Mouse (Mus musculus) cerebellum, adult 2 months (tissue): Measurements from ENCODE around the gene Rmdn3. TPM values are rescaled to one million over a fixed set of nuclear protein-coding genes. Genes with fewer than 3 reads are reported as not detected.

Experiments used
- DNase-seq, 2 experiments: peaks; one replicate each; pipeline ENCODE4 v3.0.0; 2021
- H3K27ac ChIP-seq: fragments of 200-500 bp; 2 replicates; pipeline ENCODE4 v1.5.1; 2012; ENCODE audit warnings: low read length, control low read depth, inconsistent platforms; ENCODE audit not compliant: insufficient read depth
- H3K27me3 ChIP-seq: fragments of 200-500 bp; 2 replicates; pipeline ENCODE4 v1.6.1; 2012; ENCODE audit warnings: inconsistent platforms, mild to moderate bottlenecking, low read length, moderate library complexity; ENCODE audit not compliant: control insufficient read depth, insufficient read depth
- H3K4me1 ChIP-seq: fragments of 200-500 bp; 2 replicates; pipeline ENCODE4 v1.6.1; 2011; ENCODE audit warnings: low read length; ENCODE audit not compliant: control insufficient read depth, insufficient read depth
- H3K4me3 ChIP-seq: fragments of 200-500 bp; replicated peaks from 2 replicates; pipeline ENCODE3; 2011; ENCODE audit warnings: mild to moderate bottlenecking, low read depth, low read length, control low read depth; ENCODE audit not compliant: insufficient read depth
- CTCF ChIP-seq: fragments of 200-500 bp; IDR thresholded peaks from 2 replicates; pipeline ENCODE4 v1.5.1; 2011; ENCODE audit warnings: low read depth, mild to moderate bottlenecking, control low read depth, low read length, moderate library complexity, borderline replicate concordance; ENCODE audit not compliant: insufficient read depth
- POLR2A ChIP-seq: fragments of 200-500 bp; IDR thresholded peaks from 2 replicates; pipeline ENCODE4 v1.6.1; 2011; ENCODE audit warnings: low read length, control low read depth, borderline replicate concordance; ENCODE audit not compliant: insufficient read depth
- WGBS: fragments of 180-500 bp; shearing (Covaris S2); methylation state at CpG from one replicate; pipeline ENCODE4 v1.1.7; 2018; 5-methylcytosine and 5-hydroxymethylcytosine counted together
- polyA plus RNA-seq: library from polyadenylated mRNA; depleted of rRNA; stranded (reverse); fragments of >200 nt; gene quantifications from 2 replicates; pipeline ENCODE4 v1.2.3, GENCODE M21; 2012

Rmdn3 gene
- polyA plus RNA-seq, 1 experiment: 95.0 TPM

DNA sequence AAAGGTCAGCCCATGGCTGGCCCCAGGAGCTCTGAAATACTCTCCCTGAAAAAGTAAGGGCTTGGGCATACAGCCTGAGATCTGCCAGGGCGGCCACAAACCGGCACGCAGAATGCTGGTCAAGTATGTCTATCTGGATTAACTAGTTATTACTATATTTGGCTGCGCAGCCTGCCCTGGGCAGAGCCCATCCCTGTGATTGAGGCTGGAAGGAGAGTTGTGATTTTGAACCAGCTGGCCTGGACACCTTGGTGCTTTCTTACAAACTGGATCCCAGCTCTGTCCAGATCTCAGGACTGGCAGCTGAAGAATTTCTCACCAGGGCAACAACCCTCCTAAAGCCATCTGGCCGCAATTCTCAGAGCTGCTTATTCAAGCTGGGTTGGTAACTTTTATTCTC is 37.3 kb upstream of the Rmdn3 start:
- TF ChIP-seq CTCF (no peak), POLR2A (no peak)
- no peak overlapping the region for H3K4me3 ChIP-seq
- no peak overlapping the region for H3K27ac ChIP-seq
- DNase-seq: peak; percentile 30 to 38
- 30% methylated on average over 5 of the region's 5 CpGs for WGBS
- H3K4me1 ChIP-seq: peaks cover under 1% of the 10 kb centered on the region; the same call in 1 of the 2 replicates
- no peaks in the 10 kb centered on the region for H3K27me3 ChIP-seq

DNA sequence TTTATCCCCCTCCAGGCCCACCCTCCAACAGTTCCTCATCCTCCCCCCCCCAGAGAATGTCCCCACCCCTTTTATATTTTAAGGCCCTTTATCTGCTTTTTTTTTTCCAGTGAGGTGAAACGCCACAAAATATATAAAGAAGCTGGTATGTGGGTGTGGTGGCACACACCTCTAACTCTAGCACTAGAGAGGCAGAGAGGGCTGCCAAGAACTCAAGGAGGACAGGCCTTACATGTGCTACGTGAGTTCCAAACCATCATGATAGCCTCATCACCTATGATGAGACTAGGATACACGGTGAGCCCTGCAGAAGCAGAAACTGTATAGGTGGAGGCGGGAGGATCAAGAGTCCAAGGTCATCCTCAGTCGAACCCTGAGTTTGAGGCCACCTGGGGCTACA is 34.1 kb upstream of the Rmdn3 start:
- 79% methylated on average over 5 of the region's 5 CpGs for WGBS
- no peak overlapping the region for H3K4me3 ChIP-seq
- TF ChIP-seq POLR2A: no peak
- TF ChIP-seq CTCF: no peak
- no peak for DNase-seq
- H3K27me3 ChIP-seq: no peaks in the 10 kb centered on the region
- H3K27ac ChIP-seq: no peak overlapping the region
- 0 out of 2 replicates have a peak, but pooled peaks cover 2% of the 10 kb centered on the region for H3K4me1 ChIP-seq

DNA sequence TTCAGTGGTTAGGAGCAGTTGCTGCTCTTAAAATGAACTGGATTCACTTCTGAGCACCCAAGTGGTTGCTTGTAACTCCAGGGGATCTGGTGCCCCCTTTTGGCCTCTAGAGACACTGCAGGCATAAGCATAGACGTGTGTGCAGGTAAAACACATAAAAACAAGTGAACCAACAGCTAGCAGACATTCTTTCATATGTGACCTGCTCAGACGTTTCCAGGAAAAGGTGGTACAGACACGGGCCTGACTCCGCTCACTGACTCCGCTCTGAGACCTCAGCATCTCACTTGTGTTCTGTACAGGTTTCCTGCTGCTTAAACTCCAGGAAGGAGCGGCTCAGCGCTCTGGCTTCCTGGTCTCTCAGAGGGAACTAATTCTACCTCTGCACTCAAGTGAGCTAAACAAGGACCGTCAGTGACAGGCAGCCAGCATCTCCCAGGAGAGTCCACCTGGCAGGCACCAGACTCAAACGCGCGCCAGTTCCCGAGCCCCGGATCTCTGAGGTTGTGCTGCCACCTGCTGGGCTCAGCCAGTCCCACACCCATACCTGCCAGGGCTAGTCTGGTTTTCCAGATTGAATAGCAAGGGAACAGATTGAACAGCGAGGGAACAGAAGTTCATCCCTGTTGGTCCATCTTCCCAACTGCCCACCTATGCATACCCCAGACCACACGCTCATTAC is 32.3 kb upstream of the Rmdn3 start:
- no peak for TF ChIP-seq POLR2A
- peak; percentile 87 for TF ChIP-seq CTCF
- H3K4me1 ChIP-seq: 0 out of 2 replicates have a peak, but pooled peaks cover 2% of the 10 kb centered on the region
- H3K4me3 ChIP-seq: peak overlapping the region; percentile 54
- H3K27ac ChIP-seq: no peak overlapping the region
- no peaks in the 10 kb centered on the region for H3K27me3 ChIP-seq
- peak; percentile 88 to 94 for DNase-seq
- WGBS: under 1% methylated on average over 15 of the region's 15 CpGs

DNA sequence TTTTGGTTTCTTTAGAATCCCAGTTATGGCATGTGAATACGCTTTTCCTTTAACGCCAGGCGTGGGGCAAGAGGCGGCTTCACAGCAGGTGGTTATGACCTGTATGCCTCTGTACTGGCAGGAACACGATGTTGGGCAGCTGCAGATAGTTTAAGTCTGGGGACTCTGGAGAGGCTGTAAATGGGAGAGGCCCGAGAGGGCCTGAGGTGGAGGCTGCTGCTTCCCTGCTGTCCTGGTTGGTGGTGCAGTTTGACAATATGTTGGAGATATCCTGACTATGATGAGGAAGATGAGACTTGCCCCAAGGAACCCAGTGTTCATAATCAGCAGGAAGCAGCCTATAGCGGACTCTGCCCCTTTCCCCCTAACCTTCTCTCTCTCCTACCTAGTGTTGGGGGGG is 26.1 kb upstream of the Rmdn3 start:
- Histone ChIP-seq H3K4me1 (no peaks in the 10 kb centered on the region), H3K27me3 (no peaks in the 10 kb centered on the region), H3K27ac (no peak overlapping the region), H3K4me3 (no peak overlapping the region)
- WGBS: 66% methylated on average over 7 of the region's 7 CpGs
- TF ChIP-seq CTCF (no peak), POLR2A (no peak)
- DNase-seq: no peak

- no peak overlapping the region for H3K4me3 ChIP-seq
- TF ChIP-seq POLR2A: no peak
- TF ChIP-seq CTCF: no peak
- no peaks in the 10 kb centered on the region for H3K4me1 ChIP-seq
- WGBS: 92% methylated on average over 5 of the region's 5 CpGs
- H3K27me3 ChIP-seq: no peaks in the 10 kb centered on the region
- no peak overlapping the region for H3K27ac ChIP-seq
- DNase-seq: no peak
Observed at GRCm38 (mm10) chr2:119177384-119177939, 20.6 kb upstream of the Rmdn3 start.

- TF ChIP-seq CTCF (no peak), POLR2A (no peak)
- WGBS: 59% methylated on average over 3 of the region's 3 CpGs
- H3K4me1 ChIP-seq: no peaks in the 10 kb centered on the region
- H3K4me3 ChIP-seq: no peak overlapping the region
- no peaks in the 10 kb centered on the region for H3K27me3 ChIP-seq
- DNase-seq: no peak
- no peak overlapping the region for H3K27ac ChIP-seq
Observed at GRCm38 (mm10) chr2:119176761-119177160, 19.9 kb upstream of the Rmdn3 start.

GRCm38 (mm10) chr2:119175614-119176013 is 18.8 kb upstream of the Rmdn3 start:
- H3K27me3 ChIP-seq: no peaks in the 10 kb centered on the region
- no peaks in the 10 kb centered on the region for H3K4me1 ChIP-seq
- H3K4me3 ChIP-seq: no peak overlapping the region
- TF ChIP-seq POLR2A: no peak
- WGBS: 75% methylated on average over 6 of the region's 6 CpGs
- H3K27ac ChIP-seq: no peak overlapping the region
- no peak for DNase-seq

- Histone ChIP-seq H3K4me1 (no peaks in the 10 kb centered on the region), H3K4me3 (no peak overlapping the region), H3K27ac (no peak overlapping the region), H3K27me3 (no peaks in the 10 kb centered on the region)
- WGBS: 41% methylated on average over 14 of the region's 14 CpGs
- TF ChIP-seq POLR2A (no peak), CTCF (no peak)
- DNase-seq: no peak
Observed at GRCm38 (mm10) chr2:119174866-119175265, 18.0 kb upstream of the Rmdn3 start.
